Mouse (Mus musculus) kidney, adult 2 months (tissue): ENCODE data around the gene Batf3. TPM values are rescaled to one million over a fixed set of nuclear protein-coding genes. Genes with fewer than 3 reads are reported as not detected.
A peak's percentile ranks its signal among the peaks of the same experiment; 100 is the strongest.

ENCODE experiments used
- DNase-seq: peaks from one replicate; pipeline ENCODE4 v3.0.0; 2021
- H3K27ac ChIP-seq: fragments of 200-500 bp; 2 replicates; pipeline ENCODE4 v1.5.1; 2012; ENCODE audit warnings: low read depth, low read length, control low read depth, inconsistent platforms; ENCODE audit not compliant: insufficient read depth
- H3K27me3 ChIP-seq: fragments of 200-500 bp; replicated peaks from 2 replicates; pipeline ENCODE4 v1.6.1; 2012; ENCODE audit warnings: mild to moderate bottlenecking, moderate library complexity, low read length, inconsistent platforms; ENCODE audit not compliant: control insufficient read depth, insufficient read depth
- H3K36me3 ChIP-seq: fragments of 200-500 bp; 2 replicates; pipeline ENCODE4 v1.6.1; 2012; ENCODE audit warnings: mild to moderate bottlenecking, moderate library complexity, low read length, inconsistent platforms; ENCODE audit not compliant: control insufficient read depth, insufficient read depth
- H3K4me1 ChIP-seq: fragments of 200-500 bp; 2 replicates; pipeline ENCODE4 v1.6.1; 2011; ENCODE audit warnings: low read length; ENCODE audit not compliant: control insufficient read depth, insufficient read depth
- H3K4me3 ChIP-seq: fragments of 200-500 bp; 2 replicates; pipeline ENCODE4 v1.5.1; 2011; ENCODE audit warnings: mild to moderate bottlenecking, low read depth, low read length, control low read depth; ENCODE audit not compliant: insufficient read depth
- CTCF ChIP-seq: fragments of 200-500 bp; conservative IDR thresholded peaks from 2 replicates; pipeline ENCODE4 v1.5.1; 2011; ENCODE audit warnings: low read depth, mild to moderate bottlenecking, control low read depth, low read length, moderate library complexity, mixed read lengths; ENCODE audit not compliant: insufficient read depth, insufficient read length
- POLR2A ChIP-seq: fragments of 200-500 bp; IDR thresholded peaks from one replicate; pipeline ENCODE4 v1.6.1; 2011; ENCODE audit warnings: low read depth, low read length, control low read depth
- WGBS: fragments of 180-500 bp; shearing (Covaris S2); methylation state at CpG from one replicate; pipeline ENCODE4 v1.1.7; 2018; 5-methylcytosine and 5-hydroxymethylcytosine counted together
- polyA plus RNA-seq: library from polyadenylated mRNA; depleted of rRNA; stranded (reverse); fragments of >200 nt; gene quantifications from 2 replicates; pipeline ENCODE4 v1.2.3, GENCODE M21; 2012

Gene Batf3
- polyA plus RNA-seq, 1 experiment = 4.9 TPM

DNA sequence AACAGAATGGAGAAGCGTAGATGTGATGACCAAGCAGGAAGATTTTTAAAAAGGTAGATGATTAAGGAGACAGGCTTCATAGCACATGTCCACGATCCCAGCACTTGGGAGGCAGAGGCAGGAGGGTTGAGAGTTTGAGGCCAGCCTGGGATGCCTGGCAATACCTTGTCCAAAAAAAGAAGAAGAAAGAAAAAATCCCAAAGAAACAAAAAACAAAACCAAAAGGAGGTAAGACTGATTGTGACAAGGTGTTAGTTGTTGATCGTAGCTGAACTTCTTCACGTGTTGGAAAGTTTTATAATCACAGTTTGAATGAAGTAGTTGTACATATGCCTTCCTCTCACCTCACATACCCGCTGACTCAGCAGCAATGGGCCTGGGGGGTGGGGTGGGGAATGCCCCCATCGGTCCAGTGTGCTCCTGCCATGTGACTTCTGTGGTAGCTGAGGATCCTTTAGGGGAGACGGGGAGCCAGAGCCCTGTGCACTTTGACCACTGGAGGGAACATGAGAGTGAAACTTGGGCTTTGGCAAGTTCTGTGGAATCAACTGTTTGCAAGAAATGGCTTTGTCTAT is 11.3 kb upstream of the Batf3 start:
- H3K27ac ChIP-seq = no peak overlapping the region

DNA sequence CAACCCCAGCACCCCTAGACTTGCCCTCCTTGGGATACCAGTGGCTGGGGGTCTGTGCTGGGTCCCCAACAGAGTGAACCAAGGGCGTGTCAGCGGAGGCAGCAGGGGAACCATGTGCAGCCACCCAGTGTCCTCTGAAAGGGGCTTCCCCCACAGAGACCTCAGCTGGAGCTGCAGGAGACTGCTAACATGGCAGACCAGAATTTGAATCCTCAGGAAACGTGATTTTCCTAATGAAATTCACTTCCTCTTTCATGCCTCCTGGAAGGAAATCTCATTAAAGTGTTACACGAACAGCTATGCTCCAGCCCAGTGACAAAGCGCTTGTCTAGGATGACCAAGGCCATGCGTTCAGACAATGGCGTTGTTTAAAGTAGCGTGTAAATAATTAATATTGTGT is 10.7 kb upstream of the Batf3 start:
- WGBS = 83% methylated on average over 8 of the region's 8 CpGs
- TF ChIP-seq POLR2A (no peak), CTCF (no peak)
- Histone ChIP-seq H3K27ac (no peak overlapping the region), H3K4me3 (no peak overlapping the region), H3K36me3 (no peaks in the 10 kb centered on the region), H3K27me3 (no peaks in the 10 kb centered on the region), H3K4me1 (no peaks in the 10 kb centered on the region)
- DNase-seq = no peak

More for the DNA sequence above, 11.3 kb upstream of the Batf3 start:
- peak; percentile 34 for DNase-seq
- Histone ChIP-seq H3K4me1 (no peaks in the 10 kb centered on the region), H3K36me3 (no peaks in the 10 kb centered on the region), H3K27me3 (no peaks in the 10 kb centered on the region), H3K4me3 (no peak overlapping the region)
- 75% methylated on average over 7 of the region's 7 CpGs for WGBS
- TF ChIP-seq CTCF = no peak
- no peak for TF ChIP-seq POLR2A

DNA sequence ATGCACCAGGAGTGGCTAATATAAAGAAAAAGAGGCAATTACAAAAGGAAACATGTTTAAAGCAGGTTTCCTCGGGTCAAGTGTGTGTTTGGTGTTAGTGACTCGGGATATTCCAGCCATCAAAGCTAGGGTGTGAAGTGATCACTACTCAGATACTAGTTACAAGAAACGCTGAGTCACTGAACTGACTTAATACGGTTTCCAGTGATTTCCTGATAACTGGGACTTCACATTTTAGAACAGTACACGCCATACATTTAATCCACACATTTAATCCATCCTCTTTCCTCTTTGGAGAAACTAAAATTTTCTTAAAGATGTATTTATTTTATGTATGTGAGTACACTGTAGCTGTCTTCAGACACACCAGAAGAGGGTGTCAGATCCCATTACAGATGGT is 9.7 kb upstream of the Batf3 start:
- H3K4me1 ChIP-seq = no peaks in the 10 kb centered on the region
- no peak overlapping the region for H3K27ac ChIP-seq
- TF ChIP-seq POLR2A (no peak), CTCF (no peak)
- H3K4me3 ChIP-seq = no peak overlapping the region
- no peaks in the 10 kb centered on the region for H3K36me3 ChIP-seq
- H3K27me3 ChIP-seq = no peaks in the 10 kb centered on the region
- no peak for DNase-seq
- WGBS = 83% methylated on average over 5 of the region's 5 CpGs

DNA sequence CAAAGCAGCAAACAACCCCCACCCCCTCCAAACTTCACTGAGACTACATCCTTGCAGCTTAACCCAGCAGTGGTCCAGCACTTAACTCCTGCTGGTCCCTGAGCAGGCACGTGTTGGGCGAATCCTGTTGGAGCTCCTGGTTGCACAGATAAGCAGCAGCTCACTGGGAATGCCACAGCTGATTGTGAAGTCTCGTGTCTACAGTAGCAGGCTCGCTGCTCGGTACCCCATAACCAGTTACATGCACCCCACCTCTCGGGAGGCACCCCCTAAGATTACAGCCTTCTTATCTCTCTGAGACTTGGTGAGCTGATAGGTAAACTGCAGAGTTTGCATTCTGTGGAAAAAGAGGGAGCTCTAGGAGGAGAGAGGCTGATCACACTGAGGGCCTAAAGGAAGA is 8.3 kb upstream of the Batf3 start:
- Histone ChIP-seq H3K36me3 (no peaks in the 10 kb centered on the region), H3K27ac (no peak overlapping the region), H3K4me1 (no peaks in the 10 kb centered on the region), H3K27me3 (no peaks in the 10 kb centered on the region), H3K4me3 (no peak overlapping the region)
- no peak for DNase-seq
- WGBS = 88% methylated on average over 6 of the region's 6 CpGs
- TF ChIP-seq CTCF (no peak), POLR2A (no peak)

DNA sequence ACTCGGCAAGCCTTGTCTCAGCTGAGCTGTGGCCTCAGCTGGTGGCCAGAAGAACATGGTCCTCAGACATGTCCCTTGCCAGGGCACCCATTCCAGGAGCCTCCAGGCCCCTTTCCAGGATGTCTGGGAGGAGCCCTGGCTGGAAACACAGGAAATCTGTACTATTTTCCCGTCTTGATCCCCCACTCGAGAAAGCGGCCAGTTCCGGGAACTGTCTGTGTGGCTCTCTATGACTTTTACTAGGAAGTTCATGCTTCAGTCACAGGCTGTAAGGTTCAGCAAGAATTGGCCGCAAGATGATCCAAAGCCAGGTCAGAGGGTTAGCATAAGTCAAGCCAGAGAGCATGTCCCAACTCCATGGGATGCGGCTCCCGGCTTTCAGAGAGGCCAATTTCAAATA is 5.6 kb upstream of the Batf3 start:
- H3K4me1 ChIP-seq = no peaks in the 10 kb centered on the region
- TF ChIP-seq POLR2A = no peak
- no peak overlapping the region for H3K4me3 ChIP-seq
- no peaks in the 10 kb centered on the region for H3K36me3 ChIP-seq
- no peak overlapping the region for H3K27ac ChIP-seq
- DNase-seq = peak; percentile 28
- 47% methylated on average over 8 of the region's 8 CpGs for WGBS
- no peaks in the 10 kb centered on the region for H3K27me3 ChIP-seq

DNA sequence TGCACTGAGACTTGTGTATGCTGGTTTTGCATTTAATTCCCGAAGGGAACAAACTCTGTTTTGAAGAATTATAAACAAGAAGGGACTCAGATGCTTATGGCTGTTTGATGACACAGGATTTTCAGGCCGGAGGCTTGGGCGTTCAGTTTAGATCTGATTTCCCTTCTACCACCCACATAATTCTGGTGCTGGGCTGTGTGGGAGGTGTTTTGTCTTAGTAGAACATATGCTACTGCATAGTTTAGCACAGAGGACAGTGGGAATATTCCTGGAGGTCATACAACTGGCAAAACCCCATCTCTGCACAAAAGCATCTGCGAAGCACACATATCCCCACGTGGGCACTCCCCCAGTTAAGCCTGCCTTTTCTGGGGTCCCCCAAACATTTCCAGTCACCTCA is 4.1 kb upstream of the Batf3 start:
- TF ChIP-seq CTCF = no peak
- TF ChIP-seq POLR2A = no peak
- no peaks in the 10 kb centered on the region for H3K4me1 ChIP-seq
- H3K4me3 ChIP-seq = no peak overlapping the region
- no peaks in the 10 kb centered on the region for H3K27me3 ChIP-seq
- 67% methylated on average over 5 of the region's 5 CpGs for WGBS
- no peak for DNase-seq
- H3K36me3 ChIP-seq = no peaks in the 10 kb centered on the region
- no peak overlapping the region for H3K27ac ChIP-seq

DNA sequence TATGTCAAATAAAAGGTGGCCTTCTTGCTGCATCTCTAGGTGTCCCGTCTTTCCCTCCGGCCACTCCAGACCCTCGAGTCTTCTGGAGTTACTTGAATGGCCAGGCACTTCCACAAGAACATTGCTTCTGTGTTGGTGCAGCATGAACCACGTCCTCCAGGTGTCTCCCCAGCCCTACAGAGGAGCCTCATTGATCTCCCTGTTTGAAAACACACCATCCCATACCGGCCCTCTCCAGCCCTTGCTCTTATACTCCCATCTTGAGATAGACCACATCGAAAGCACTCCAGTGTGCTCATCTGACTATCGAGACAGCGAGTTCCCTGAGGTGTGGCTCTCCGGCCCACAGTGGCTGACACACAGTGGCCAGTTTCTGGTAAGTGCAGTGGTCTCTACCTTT is 2.6 kb upstream of the Batf3 start:
- H3K27me3 ChIP-seq = no peaks in the 10 kb centered on the region
- H3K4me1 ChIP-seq = no peaks in the 10 kb centered on the region
- no peaks in the 10 kb centered on the region for H3K36me3 ChIP-seq
- WGBS = 82% methylated on average over 9 of the region's 9 CpGs
- H3K4me3 ChIP-seq = no peak overlapping the region
- no peak overlapping the region for H3K27ac ChIP-seq
- DNase-seq = no peak
- peak; percentile 55 for TF ChIP-seq CTCF
- no peak for TF ChIP-seq POLR2A
